Mouse (Mus musculus) hindbrain, postnatal 0 days (tissue): ENCODE results near the gene Fastkd1. TPM values are rescaled to one million over a fixed set of nuclear protein-coding genes. Genes with fewer than 3 reads are reported as not detected.

Experiments used
- ATAC-seq: fragments of 200-750 bp; cut with Nextera tagmentation; 2 replicates; pipeline ENCODE4 v1.8.0; 2017; ENCODE audit warnings: mild to moderate bottlenecking, moderate TSS enrichment, moderate library complexity
- DNase-seq: peaks from one replicate; pipeline ENCODE4 v3.0.0-alpha.2; 2015; ENCODE audit warnings: low spot score
- H3K27ac ChIP-seq: fragments of 300-500 bp; sonication (generic); 2 replicates; pipeline ENCODE4 v1.5.1; 2014; ENCODE audit warnings: mild to moderate bottlenecking
- H3K27me3 ChIP-seq: fragments of 300-500 bp; sonication (generic); 2 replicates; pipeline ENCODE4 v1.6.1; 2014; ENCODE audit warnings: low read length, mixed read lengths; ENCODE audit not compliant: insufficient read depth
- H3K36me3 ChIP-seq: fragments of 300-500 bp; sonication (generic); 2 replicates; pipeline ENCODE4 v1.6.1; 2014; ENCODE audit warnings: low read length, mixed read lengths; ENCODE audit not compliant: insufficient read depth
- H3K4me1 ChIP-seq: fragments of 300-500 bp; sonication (generic); 2 replicates; pipeline ENCODE4 v1.6.1; 2014; ENCODE audit warnings: antibody characterized with exemption, low read length, mixed read lengths; ENCODE audit not compliant: insufficient read depth
- H3K4me2 ChIP-seq: fragments of 300-500 bp; sonication (generic); 2 replicates; pipeline ENCODE4 v1.6.1; 2014; ENCODE audit warnings: low read depth, mild to moderate bottlenecking, low read length, moderate library complexity, mixed read lengths
- H3K4me3 ChIP-seq: fragments of 300-500 bp; sonication (generic); 2 replicates; pipeline ENCODE4 v1.5.1; 2014; ENCODE audit warnings: low read length
- H3K9ac ChIP-seq: fragments of 300-500 bp; sonication (generic); replicated peaks from 2 replicates; pipeline ENCODE4 v1.6.1; 2014; ENCODE audit warnings: mild to moderate bottlenecking, low read length, moderate library complexity, mixed read lengths
- H3K9me3 ChIP-seq: fragments of 300-500 bp; sonication (generic); 2 replicates; pipeline ENCODE4 v1.6.1; 2016; ENCODE audit warnings: low read length, mixed read lengths
- CTCF ChIP-seq: IDR thresholded peaks from 2 replicates; pipeline ENCODE4 v1.5.1; 2016; ENCODE audit warnings: antibody characterized with exemption, control low read depth, low read depth
- WGBS: fragments of 180-500 bp; shearing (Covaris S2); extraction: QIAGEN DNeasy Blood & Tissue Kit; methylation state at CpG from one replicate; pipeline ENCODE4 v1.1.7; 2014; 5-methylcytosine and 5-hydroxymethylcytosine counted together
- polyA plus RNA-seq: library from polyadenylated mRNA; unstranded; fragments of >200 nt; fragmentation: Nextera tagmentation; extraction: Ambion mirVana; gene quantifications from 2 replicates; pipeline ENCODE4 v1.2.1, GENCODE M21; 2015
- total RNA-seq: library from RNA; depleted of rRNA; stranded (reverse); fragments of >200 nt; gene quantifications from 2 replicates; pipeline ENCODE4 v1.2.3, GENCODE M21; 2014

Fastkd1 gene
- total and polyA plus RNA-seq, 2 experiments from 2014 or later, result 12.3 to 17.1 TPM

DNA sequence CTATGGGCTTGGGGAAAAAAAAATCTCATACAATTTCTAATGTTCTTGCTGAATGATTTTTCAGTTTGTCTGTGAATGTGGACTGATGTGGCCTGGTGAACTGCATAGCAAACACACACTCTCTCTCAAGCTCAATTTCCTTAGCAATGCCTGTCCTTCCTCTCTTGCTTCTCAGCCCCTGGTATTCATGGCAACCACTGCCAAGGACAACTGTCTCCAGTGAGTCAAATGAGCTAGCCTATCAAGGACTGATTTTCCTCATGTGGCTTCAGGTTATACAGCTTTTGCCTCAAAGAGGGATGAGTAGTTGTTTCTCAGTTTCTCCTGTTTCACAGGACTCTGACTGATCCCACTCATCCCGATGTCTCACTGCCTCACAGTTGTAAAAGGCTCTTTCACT lies 5.8 kb upstream of the Fastkd1 start:
- no peaks in the 10 kb centered on the region for H3K36me3 ChIP-seq
- no peaks in the 10 kb centered on the region for H3K9me3 ChIP-seq
- WGBS, result 75% methylated on average over 1 of the region's 1 CpGs
- DNase-seq, result no peak
- H3K9ac ChIP-seq, result no peak overlapping the region
- no peaks in the 10 kb centered on the region for H3K27me3 ChIP-seq
- no peak overlapping the region for H3K4me3 ChIP-seq
- H3K4me2 ChIP-seq, result no peak overlapping the region
- H3K4me1 ChIP-seq, result peaks cover 5% of the 10 kb centered on the region; the same call in 1 of the 2 replicates
- TF ChIP-seq CTCF, result no peak
- ATAC-seq, result no peak
- no peak overlapping the region for H3K27ac ChIP-seq

GRCm38 (mm10) chr2:69716483-69716882 lies 3.2 kb upstream of the Fastkd1 start:
- no peak overlapping the region for H3K9ac ChIP-seq
- H3K27ac ChIP-seq, result no peak overlapping the region
- no peak for TF ChIP-seq CTCF
- H3K9me3 ChIP-seq, result no peaks in the 10 kb centered on the region
- ATAC-seq, result no peak
- no peaks in the 10 kb centered on the region for H3K4me1 ChIP-seq
- WGBS, result 72% methylated on average over 3 of the region's 3 CpGs
- H3K4me3 ChIP-seq, result no peak overlapping the region
- H3K36me3 ChIP-seq, result no peaks in the 10 kb centered on the region
- H3K4me2 ChIP-seq, result no peak overlapping the region
- H3K27me3 ChIP-seq, result no peaks in the 10 kb centered on the region
- DNase-seq, result no peak

- Histone ChIP-seq H3K9ac (no peak overlapping the region), H3K36me3 (no peaks in the 10 kb centered on the region), H3K4me3 (no peak overlapping the region), H3K9me3 (no peaks in the 10 kb centered on the region), H3K4me2 (no peak overlapping the region), H3K27me3 (no peaks in the 10 kb centered on the region), H3K27ac (no peak overlapping the region), H3K4me1 (no peaks in the 10 kb centered on the region)
- DNase-seq, result no peak
- WGBS, result 82% methylated on average over 5 of the region's 5 CpGs
- ATAC-seq, result no peak
- no peak for TF ChIP-seq CTCF
Observed at GRCm38 (mm10) chr2:69714126-69714525, 810 bp upstream of the Fastkd1 start.

- no peak overlapping the region for H3K27ac ChIP-seq
- H3K9me3 ChIP-seq, result no peaks in the 10 kb centered on the region
- H3K36me3 ChIP-seq, result no peaks in the 10 kb centered on the region
- no peak; the same call in 1 of the 2 replicates for ATAC-seq
- no peaks in the 10 kb centered on the region for H3K4me1 ChIP-seq
- WGBS, result 29% methylated on average over 4 of the region's 4 CpGs
- H3K9ac ChIP-seq, result no peak overlapping the region
- DNase-seq, result no peak
- peak overlapping the region; percentile 75 for H3K4me2 ChIP-seq
- peak overlapping the region; percentile 90 for H3K4me3 ChIP-seq
- H3K27me3 ChIP-seq, result no peaks in the 10 kb centered on the region
- TF ChIP-seq CTCF, result no peak
Observed at GRCm38 (mm10) chr2:69713626-69714014, 304 bp upstream of the Fastkd1 start.

GRCm38 (mm10) chr2:69712171-69712570 lies 1.1 kb downstream of the Fastkd1 start:
- Histone ChIP-seq H3K9ac (no peak overlapping the region), H3K4me1 (no peaks in the 10 kb centered on the region), H3K4me2 (peak overlapping the region; percentile 75), H3K27me3 (no peaks in the 10 kb centered on the region), H3K4me3 (no peak overlapping the region), H3K9me3 (no peaks in the 10 kb centered on the region), H3K36me3 (peaks cover 2% of the 10 kb centered on the region), H3K27ac (no peak overlapping the region)
- DNase-seq, result no peak
- 82% methylated on average over 14 of the region's 14 CpGs for WGBS
- no peak for TF ChIP-seq CTCF
- ATAC-seq, result no peak

GRCm38 (mm10) chr2:69700446-69700845 lies 12.9 kb downstream of the Fastkd1 start:
- peaks cover 34% of the 10 kb centered on the region; the same call in 1 of the 2 replicates for H3K36me3 ChIP-seq
- 97% methylated on average over 8 of the region's 8 CpGs for WGBS
- no peak overlapping the region for H3K27ac ChIP-seq
- no peak for ATAC-seq
- no peaks in the 10 kb centered on the region for H3K27me3 ChIP-seq
- H3K4me2 ChIP-seq, result no peak overlapping the region
- H3K9me3 ChIP-seq, result no peaks in the 10 kb centered on the region
- H3K9ac ChIP-seq, result no peak overlapping the region
- DNase-seq, result no peak
- H3K4me3 ChIP-seq, result no peak overlapping the region
- no peaks in the 10 kb centered on the region for H3K4me1 ChIP-seq
- no peak for TF ChIP-seq CTCF

GRCm38 (mm10) chr2:69693501-69693900 lies 19.8 kb downstream of the Fastkd1 start:
- Histone ChIP-seq H3K9ac (no peak overlapping the region), H3K36me3 (peaks cover 20% of the 10 kb centered on the region)
- 95% methylated on average over 11 of the region's 11 CpGs for WGBS

More at GRCm38 (mm10) chr2:69693501-69693900, 19.8 kb downstream of the Fastkd1 start:
- Histone ChIP-seq H3K27ac (no peak overlapping the region), H3K4me3 (no peak overlapping the region), H3K4me1 (no peaks in the 10 kb centered on the region), H3K27me3 (no peaks in the 10 kb centered on the region), H3K9me3 (no peaks in the 10 kb centered on the region), H3K4me2 (no peak overlapping the region)
- DNase-seq (no peak), ATAC-seq (no peak)
- TF ChIP-seq CTCF, result 0 out of 2 replicates have a peak, but pooled peaks have one; percentile 3
